Mouse (Mus musculus): Measurements from ENCODE around the gene Lrr1.

GRCm38 (mm10) chr12:69125066-69125465 lies 43.5 kb upstream of the Lrr1 start:
- no peak for TF ChIP-seq CTCF (IDR thresholded peaks at IDR 0.05)
- TF ChIP-seq EP300 (IDR thresholded peaks at IDR 0.05): no peak

Data from lung, postnatal 0 days (tissue).